Mouse (Mus musculus) erythroblast, embryonic 14.5 days (primary cell): ENCODE data around the gene Vps39.

Experiments used
- GATA1 ChIP-seq: IDR thresholded peaks from 2 replicates; pipeline ENCODE4 v1.6.1; 2012; ENCODE audit warnings: low read length, inconsistent platforms, mixed read lengths
- TAL1 ChIP-seq: IDR thresholded peaks from 3 replicates; pipeline ENCODE4 v1.6.1; 2012; ENCODE audit warnings: low read length, inconsistent platforms, mixed read lengths

DNA sequence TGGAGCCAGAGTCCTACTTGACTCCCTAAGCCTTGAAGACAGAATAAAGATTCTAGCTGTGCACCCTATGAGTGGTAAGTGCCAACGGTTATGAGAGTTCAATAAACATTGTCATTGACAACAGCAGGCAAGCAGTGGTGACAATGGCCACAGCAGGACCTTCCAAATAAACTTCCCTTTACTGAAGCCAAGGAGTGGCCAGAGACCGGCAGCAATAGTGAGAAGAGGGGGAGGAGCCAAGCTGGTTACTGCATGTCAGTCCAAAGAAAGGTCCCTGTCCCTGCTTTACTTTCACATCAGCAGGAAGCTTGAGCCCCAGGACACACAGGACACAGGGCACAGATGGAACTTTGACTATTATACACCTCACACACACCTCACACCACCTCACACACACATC, 56.8 kb downstream of the Vps39 start:
- TF ChIP-seq TAL1 (no peak), GATA1 (no peak)
